Mouse (Mus musculus) brown adipose tissue, adult 24 weeks (tissue): ENCODE data around the gene Lmx1b. TPM values are rescaled to one million over a fixed set of nuclear protein-coding genes. Genes with fewer than 3 reads are reported as not detected.
A peak's percentile ranks its signal among the peaks of the same experiment; 100 is the strongest.

Experiments used
- H3K27ac ChIP-seq: fragments of 200-500 bp; replicated peaks from 2 replicates; pipeline ENCODE4 v1.5.1; 2012; ENCODE audit warnings: low read depth, mild to moderate bottlenecking, low read length
- H3K4me1 ChIP-seq: fragments of 200-500 bp; 2 replicates; pipeline ENCODE4 v1.6.1; 2012; ENCODE audit warnings: low read length, mixed read lengths; ENCODE audit not compliant: control insufficient read depth, insufficient read depth, insufficient read length
- H3K4me3 ChIP-seq: fragments of 200-500 bp; 2 replicates; pipeline ENCODE4 v1.5.1; 2012; ENCODE audit warnings: low read depth, mild to moderate bottlenecking, low read length, moderate library complexity; ENCODE audit not compliant: insufficient read depth
- polyA plus RNA-seq: library from polyadenylated mRNA; stranded (reverse); fragments of >200 nt; gene quantifications from 2 replicates; pipeline ENCODE4 v1.2.4, GENCODE M21; 2012; ENCODE audit not compliant: missing spikeins, insufficient read depth, insufficient read length

Lmx1b gene
- polyA plus RNA-seq, 1 experiment, result not detected

DNA sequence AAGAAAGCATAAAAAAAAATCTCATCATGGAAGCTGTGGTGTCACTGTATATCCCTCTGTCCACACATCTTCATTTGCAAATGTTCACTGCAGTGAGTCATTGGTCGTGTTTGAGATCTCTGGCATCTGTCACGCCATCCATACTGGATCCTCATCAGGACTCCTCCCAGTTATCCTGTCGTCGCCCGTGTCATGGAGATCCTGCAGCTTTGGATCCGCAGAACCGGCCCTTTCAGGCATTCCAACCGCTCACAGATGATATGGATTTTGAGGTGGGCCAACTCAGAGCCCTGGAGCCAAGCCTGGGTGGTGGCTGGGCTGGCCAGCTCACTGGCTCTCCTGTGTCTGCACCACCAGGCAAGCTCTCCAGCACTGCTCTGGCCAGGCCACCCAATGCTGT, 84.7 kb downstream of the Lmx1b start:
- Histone ChIP-seq H3K4me3 (no peak overlapping the region), H3K4me1 (no peaks in the 10 kb centered on the region), H3K27ac (no peak overlapping the region)

DNA sequence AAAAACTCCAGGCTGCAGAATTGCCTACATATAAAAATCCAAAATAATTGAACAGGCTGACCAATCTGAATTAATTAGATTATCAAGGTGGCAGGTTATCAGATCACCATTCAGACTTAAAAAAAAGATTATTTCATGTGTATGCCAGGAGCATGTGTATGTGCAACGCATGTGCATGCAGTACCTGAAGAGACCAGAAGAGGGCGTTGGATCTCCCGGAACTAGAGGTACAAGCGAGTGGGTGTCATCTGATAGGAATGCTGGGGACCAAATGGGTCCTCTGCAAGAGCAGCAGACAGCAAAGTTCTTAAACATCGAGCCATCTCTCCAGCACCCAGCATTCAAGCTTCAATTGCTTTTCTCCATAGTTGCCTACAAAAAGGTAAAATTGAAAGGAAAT, 87.6 kb downstream of the Lmx1b start:
- Histone ChIP-seq H3K4me1 (no peaks in the 10 kb centered on the region), H3K27ac (no peak overlapping the region), H3K4me3 (no peak overlapping the region)

DNA sequence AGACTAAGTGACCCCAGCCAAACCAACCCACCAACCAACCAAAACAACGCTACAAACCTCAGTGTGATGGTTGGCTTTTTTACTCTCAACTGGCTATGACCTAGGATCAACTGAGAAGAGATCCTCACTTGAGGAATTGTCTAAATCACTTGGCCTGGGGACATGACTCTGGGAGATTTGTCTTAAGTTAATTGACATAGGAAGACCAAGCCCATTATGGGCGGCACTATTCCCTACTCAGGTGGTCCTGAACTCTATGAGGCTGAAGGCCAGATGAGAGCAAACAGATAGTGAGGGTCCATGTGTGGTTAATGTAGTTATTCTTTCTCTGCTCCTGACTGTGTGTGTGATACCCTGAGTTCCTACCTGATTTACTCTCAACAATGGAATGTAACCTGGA, 92.7 kb downstream of the Lmx1b start:
- Histone ChIP-seq H3K4me3 (no peak overlapping the region), H3K4me1 (no peaks in the 10 kb centered on the region), H3K27ac (no peak overlapping the region)

DNA sequence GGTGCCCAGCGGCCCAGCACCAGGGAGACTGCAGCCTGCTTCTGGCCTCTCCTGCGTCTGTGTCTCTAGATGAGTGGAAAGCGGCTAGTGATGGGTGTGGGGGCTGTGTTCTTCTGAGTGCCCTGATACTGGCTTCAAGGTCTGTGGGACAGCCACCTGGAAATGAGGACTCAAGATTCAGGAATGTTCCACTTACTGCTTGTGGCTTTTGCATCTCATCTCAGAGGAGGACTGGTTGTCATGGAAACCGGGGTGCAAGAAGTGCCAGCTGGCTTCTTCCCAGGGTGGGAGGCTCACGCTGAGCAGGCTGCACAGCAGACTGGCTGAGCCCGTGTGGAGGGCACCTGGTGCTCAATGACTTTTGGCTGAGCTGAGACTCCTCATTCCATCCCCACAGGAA, 93.4 kb downstream of the Lmx1b start:
- Histone ChIP-seq H3K4me1 (no peaks in the 10 kb centered on the region), H3K27ac (no peak overlapping the region), H3K4me3 (no peak overlapping the region)

DNA sequence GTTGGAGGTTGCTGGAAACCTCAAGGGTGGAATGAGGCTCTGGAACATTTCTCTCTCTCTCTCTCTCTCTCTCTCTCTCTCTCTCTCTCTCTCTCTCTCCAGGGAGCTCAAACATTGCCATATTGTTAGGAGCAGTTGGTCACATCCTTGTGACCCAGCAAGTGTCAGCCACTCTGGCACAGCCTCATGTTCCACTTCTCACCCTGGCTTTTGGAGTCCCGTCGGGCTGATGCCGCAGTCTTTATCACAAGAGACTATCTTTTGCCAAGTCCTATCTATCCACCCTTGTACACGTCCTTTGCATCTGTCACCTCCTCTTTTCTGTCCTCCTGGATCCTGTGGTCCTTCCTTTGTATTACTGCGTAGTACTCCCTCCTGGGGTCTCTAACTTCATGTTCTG, 94.3 kb downstream of the Lmx1b start:
- H3K27ac ChIP-seq, result no peak overlapping the region
- H3K4me1 ChIP-seq, result no peaks in the 10 kb centered on the region
- H3K4me3 ChIP-seq, result no peak overlapping the region

DNA sequence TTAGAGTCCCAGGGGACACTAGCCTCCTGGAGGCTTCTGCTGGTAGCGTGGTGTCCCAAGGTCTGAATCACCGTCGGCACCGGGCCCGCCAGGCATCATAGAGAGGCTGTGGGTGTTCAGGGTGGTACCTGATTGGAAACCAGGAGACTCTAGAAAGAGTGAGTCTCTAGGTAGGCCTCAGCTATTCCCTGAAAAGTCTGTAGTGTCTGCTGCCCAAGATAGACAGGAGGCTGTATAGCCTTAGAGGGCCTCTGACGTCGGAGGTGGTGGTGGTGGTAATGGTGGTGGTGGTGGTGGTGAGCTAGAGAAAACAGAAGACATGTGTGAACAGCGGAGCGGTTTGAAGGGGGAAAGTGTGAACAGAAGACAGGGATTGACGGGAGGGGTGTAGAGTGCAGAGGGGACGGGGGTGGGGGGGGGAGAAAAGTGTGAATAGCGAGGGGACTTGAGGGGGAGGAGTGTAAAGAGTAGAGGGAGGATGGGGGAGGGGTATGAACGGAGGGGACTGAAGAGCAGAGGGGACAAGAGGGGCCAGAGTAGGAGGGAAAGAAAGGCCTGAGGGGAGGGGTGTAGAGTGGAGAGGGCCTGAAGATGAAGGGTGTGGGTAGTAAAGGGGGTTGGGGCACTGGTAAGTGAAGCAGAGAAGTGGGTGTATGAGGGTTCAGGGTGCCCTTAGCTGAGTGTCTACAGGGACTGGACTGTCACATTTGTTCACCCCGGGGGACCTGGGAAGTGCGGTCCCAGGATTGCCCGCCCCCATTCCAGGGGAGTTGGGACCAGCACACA, 95.3 kb downstream of the Lmx1b start:
- H3K4me3 ChIP-seq, result peak overlapping the region; percentile 40

DNA sequence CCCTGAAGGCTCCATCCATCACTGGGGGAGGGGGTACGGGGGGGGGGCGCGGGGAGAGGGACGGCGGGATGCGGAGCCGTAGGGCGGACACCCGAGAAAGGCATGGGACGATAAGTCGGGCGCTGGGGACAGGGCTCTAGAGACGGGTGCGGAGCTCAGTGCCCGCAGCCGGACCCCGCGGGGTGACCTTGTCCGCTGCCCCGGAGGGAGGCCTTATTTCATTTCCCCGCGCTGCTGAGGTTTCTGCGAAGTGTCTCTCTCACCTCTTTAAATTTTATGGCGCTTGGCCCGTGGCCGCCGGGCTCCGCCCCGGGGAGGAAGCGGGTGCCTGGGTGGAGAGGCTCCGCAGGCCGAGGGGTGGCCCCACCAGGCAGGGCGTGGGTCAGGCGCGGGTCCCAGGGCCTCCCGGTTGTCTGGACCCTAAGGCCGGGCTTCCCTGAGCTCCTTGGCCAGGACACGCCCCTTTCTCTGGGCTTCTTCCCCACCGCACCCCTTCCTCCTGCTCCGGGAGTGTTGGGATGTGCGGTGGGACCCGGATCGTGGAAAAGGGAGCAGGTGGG, 96.0 kb downstream of the Lmx1b start:
- peak overlapping the region; percentile 40 for H3K4me3 ChIP-seq
- H3K4me1 ChIP-seq, result no peaks in the 10 kb centered on the region
- H3K27ac ChIP-seq, result no peak overlapping the region

More for the DNA sequence above, 95.3 kb downstream of the Lmx1b start:
- no peaks in the 10 kb centered on the region for H3K4me1 ChIP-seq
- H3K27ac ChIP-seq, result no peak overlapping the region

DNA sequence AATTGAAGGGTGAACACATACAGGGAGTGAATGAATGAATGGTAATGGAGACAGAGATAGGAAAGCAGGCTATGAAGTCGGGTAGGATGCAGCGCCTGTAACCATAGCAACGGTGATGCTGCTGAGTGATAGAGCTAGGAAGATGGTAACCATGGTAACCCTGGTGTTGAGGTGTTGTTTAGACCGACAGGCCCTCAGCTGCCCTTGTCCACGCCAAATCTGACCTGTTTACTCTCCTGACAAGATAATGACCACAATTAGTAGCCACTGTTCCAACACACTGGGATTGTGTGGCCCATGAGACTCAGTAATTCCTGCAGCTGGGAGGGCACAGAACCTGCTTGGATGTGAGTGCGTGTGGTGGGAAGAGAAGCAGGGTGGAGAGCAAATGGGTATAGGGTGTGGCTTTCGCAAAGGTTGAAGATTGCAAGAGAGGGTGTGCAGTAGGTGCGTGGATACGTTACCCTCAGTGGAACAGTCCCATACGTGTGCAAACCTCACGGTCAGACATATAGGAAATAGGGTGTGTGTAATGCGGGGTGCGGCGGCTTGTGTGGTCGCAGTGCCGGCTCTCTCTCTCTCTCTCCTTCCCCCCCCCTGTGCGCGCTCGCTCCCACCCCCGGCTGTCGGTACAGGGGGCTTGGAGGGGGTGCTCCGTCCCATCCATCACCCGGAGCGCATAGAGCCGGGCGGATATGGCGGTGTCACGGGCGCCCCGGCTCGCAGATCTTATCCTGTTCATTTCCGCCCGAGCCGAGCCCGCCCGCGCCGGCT, 96.7 kb downstream of the Lmx1b start:
- H3K27ac ChIP-seq, result no peak overlapping the region
- no peaks in the 10 kb centered on the region for H3K4me1 ChIP-seq
- no peak overlapping the region for H3K4me3 ChIP-seq

DNA sequence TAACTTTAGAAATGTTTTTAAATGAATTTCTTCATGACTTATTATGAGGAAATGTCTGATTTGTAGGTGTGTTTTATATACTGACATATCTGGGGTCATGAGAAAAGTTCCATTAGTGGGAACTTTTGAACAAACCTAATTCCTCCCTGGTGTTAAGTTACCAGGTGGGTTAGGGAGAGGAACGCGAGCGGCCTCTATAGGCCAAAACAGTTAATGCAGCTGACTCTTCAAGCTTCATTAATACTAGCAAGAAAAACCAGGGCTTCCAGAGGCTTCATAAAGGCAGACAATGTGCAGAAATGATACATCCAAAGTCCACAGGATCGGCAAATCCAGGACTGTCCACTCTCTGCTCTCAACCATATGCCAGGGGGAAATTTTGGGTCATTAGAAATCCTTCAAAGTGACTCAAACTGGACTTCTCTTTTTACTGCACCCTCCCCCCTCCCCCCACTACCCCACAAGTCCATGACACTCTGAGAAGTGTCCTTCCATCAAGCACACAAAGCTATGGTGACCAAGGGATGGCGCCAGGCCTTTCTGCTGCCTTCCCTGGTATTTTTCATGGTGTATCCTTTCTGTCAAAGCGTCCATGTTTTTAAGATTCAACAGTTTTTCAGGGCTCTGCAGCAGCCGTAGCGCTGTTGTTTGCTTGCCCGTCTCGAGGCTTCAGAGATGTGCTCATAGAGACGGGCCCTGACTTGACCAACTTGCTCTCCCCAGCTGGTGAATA, 97.4 kb downstream of the Lmx1b start:
- Histone ChIP-seq H3K4me1 (no peaks in the 10 kb centered on the region), H3K4me3 (no peak overlapping the region), H3K27ac (no peak overlapping the region)

DNA sequence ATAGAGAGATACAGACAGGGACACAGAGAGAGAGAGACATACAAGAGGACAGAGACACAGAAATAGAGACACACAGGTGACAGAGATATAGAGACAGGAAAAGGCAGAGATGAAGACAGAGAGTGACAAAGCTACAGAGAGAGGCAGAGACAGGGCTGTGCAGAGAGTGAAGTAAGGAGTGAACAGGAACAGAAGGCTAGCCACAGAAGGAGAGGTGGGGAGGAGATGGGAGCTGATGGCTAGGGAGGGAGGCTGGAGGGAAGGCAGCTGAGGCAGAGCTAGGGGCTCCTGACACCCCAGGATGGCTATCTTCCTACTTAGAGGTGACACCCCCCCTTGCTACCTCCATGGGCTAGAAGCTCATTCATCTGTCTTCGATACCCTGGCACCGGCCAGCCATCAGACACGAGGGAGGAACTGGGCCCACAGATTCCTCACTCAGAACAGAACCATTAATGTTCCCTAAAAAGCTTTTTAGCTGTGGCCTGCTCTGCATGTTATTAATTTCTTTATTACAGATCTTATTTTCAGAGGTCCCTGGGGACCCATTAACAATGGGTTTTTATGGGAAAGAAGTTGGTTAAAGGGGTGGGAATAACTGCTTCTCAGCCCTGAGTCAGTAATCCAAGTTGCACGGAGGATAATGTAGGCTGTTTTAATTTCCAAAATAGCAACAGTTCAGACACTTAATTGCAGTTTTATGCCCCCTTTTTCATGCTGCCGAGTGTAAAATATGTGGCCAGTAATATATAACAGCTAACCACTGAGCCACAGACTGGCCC, 114.8 kb downstream of the Lmx1b start:
- H3K4me3 ChIP-seq, result no peak overlapping the region
- H3K27ac ChIP-seq, result no peak overlapping the region
- no peaks in the 10 kb centered on the region for H3K4me1 ChIP-seq

DNA sequence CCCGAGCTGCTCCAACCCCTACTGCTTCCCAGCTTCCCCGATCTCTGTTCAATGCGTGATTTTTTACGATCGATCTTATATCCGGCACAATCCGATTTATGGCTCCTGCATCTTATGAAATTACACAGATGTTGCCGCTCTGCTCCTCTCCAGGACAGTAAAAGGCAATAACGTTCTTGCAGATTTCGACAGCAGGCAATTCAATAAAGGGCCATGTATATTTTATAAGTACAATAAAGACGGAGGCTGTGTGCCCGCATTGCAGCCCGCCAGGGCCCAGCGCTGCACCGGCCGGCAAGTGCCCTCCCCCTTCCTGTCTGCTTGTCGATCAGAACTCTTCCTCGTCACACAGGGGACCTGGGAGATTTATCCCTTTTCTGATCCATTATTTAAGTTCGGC, 124.5 kb downstream of the Lmx1b start:
- Histone ChIP-seq H3K27ac (no peak overlapping the region), H3K4me1 (no peaks in the 10 kb centered on the region)

DNA sequence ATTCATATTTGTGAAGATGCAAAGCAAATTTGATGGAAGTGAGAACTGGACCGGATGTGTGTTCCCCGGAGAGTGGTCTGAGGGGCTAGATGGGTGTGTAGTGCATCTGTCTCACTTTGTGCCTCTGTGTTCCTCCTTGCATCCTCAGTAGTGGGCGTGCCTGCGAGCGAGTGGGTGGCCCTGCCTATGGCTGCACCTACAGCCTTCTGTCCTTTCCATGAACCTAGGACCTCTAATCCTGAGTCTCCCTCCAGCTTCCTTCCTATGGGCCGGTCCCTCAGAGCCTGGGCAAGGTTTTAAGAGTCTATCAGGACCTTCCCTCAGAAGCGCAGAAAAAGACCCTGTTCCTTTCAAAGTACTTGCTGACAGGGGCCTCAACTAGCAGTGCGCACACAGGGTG, 124.9 kb downstream of the Lmx1b start:
- no peaks in the 10 kb centered on the region for H3K4me1 ChIP-seq
- no peak overlapping the region for H3K27ac ChIP-seq
- H3K4me3 ChIP-seq, result no peak overlapping the region

More for the DNA sequence above, 124.5 kb downstream of the Lmx1b start:
- H3K4me3 ChIP-seq, result no peak overlapping the region
